Mouse (Mus musculus) megakaryocyte, adult 5-6 weeks (primary cell): Measurements from ENCODE around the gene Gm15557. TPM values are rescaled to one million over a fixed set of nuclear protein-coding genes. Genes with fewer than 3 reads are reported as not detected.
A peak's percentile ranks its signal among the peaks of the same experiment; 100 is the strongest.

Experiments
- ATAC-seq: 2 replicates; pipeline ENCODE4 v1.8.0; 2016; ENCODE audit warnings: mild to moderate bottlenecking, inconsistent platforms; ENCODE audit not compliant: poor library complexity, severe bottlenecking
- total RNA-seq, 2 experiments: library from RNA; stranded (forward) in 1 of 2; stranded (reverse) in 1 of 2; fragments of 153-499, 151-499 nt in 1 of 2; fragments of 221-1000, 200-1000 nt in 1 of 2; gene quantifications; 2 replicates each; pipeline versions ENCODE4 v1.2.3 to v1.2.4; 2015 to 2017

Gene Gm15557
- total RNA-seq, 2 experiments from 2014 or later = not detected

DNA sequence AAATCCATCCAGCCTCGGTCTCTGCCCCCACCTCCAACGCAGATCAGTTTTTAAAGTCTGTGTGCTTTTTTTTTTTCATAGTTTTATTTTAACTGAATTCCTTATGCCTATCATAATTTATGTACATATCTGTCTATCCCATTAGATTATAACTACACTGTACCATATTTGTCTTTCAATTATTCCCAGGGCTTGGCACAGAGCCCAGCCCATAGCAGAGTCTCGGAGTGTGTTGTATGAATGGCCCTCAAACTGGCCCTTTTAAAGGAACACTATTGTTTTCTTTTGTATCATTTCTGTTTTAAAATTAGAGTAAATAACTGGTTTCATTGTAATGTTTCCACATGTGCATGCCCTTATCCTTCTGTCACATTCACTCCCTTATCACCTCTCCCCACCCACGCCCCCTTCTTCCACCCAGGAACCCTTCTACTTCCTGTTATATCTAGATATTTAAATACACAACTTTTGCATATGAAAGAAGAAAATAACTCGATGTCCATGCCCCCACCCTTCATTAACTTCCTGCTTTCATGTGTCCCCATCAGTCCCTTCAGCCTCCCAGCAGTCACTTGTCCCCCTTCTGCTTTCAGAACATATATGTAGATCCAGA lies 7.0 kb downstream of the Gm15557 start:
- ATAC-seq = no peak

DNA sequence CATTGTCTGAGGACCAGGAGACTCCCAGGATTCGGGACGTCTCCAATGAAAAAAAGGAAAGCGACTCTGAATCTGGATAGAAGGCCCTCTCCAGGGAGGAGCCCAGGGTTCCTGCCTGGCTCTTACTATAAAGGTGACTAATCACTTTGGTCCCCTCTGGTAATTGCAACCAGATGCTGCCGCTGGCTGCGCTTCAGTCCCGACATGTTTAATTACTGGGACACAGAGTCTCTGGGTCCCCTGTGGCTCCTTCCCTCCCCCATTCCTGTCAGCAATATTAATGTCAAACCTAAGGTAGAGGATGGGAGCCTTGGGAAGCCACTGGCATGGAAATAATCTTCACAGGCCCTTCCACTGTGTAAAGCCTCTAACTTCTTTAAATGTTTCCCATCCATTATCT lies 8.8 kb downstream of the Gm15557 start:
- ATAC-seq = no peak

GRCm38 (mm10) chr2:155952006-155952405 lies 11.5 kb downstream of the Gm15557 start:
- no peak for ATAC-seq

DNA sequence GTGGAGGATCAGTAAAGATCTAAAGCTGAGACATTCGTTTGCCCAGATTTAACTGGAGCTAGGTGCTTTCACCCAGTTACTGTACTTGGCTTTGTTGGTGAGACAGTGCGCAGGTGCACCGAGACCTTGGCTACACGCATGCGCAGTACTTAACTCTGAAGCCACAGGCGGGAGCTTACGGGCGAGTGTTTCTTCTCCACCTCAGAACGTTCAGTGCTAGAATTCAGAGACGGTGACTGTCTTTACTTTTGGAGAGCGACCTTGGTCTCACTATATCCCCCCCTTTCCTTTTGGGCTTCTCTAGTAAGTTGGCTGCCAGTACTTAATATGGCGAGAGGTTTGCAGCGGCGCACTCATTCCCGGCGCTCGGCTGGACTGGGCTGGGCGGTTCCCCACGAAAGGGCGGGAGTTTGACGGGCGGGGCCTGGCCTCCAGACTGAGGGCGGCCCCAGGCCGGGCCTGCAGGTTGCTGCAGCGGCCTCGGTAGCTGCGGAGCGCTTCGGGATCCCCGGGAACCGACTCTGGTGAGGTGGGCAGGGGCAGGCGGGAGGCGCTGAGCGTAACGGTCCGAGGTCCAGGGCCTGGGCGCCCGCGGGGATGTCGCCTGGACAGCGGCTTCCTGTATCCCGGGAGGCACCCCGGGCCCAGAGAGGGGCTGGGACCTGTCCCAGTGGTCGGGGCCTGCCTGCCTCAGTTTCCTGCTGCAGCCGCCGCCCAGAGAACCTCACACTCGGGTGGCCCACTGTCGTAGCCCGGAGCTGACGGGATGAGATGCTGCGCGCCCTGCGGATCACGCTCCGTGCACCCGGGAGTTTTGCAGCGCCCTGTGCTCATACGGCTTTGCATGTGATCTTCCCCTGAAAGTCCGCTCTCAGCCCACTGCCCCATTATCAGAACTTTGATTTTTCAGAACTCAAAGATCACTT lies 15.9 kb downstream of the Gm15557 start, which contains the start of gene Cep250:
TSS of gene Cep250 (plus strand) at position 325 of the 926 bp plus-strand sequence.
- peak; percentile 99 for ATAC-seq

GRCm38 (mm10) chr2:155959981-155960380 lies 19.5 kb downstream of the Gm15557 start:
- ATAC-seq = no peak

DNA sequence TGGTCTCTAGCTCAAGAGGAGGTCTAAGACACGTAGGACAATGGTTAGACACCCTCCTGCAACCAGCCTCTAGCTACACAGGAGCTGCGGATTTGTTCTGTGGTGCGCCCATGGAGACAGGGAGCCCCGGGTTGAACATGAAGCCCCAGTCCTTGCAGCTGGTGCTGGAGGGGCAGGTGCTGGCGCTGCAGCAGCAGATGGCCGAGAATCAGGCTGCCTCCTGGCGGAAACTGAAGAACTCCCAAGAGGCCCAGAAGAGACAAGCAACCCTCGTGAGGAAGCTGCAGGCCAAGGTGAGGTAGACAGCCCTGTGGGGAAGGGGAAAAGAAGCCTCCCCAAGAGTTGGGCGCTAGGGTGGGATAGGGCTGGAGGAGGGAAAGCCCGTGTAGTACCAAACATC lies 21.3 kb downstream of the Gm15557 start:
- ATAC-seq = no peak

GRCm38 (mm10) chr2:155962991-155963390 lies 22.5 kb downstream of the Gm15557 start:
- ATAC-seq = no peak

- no peak for ATAC-seq
These were observed 32.8 kb downstream of the Gm15557 start for GRCm38 (mm10) chr2:155973348-155973747.

DNA sequence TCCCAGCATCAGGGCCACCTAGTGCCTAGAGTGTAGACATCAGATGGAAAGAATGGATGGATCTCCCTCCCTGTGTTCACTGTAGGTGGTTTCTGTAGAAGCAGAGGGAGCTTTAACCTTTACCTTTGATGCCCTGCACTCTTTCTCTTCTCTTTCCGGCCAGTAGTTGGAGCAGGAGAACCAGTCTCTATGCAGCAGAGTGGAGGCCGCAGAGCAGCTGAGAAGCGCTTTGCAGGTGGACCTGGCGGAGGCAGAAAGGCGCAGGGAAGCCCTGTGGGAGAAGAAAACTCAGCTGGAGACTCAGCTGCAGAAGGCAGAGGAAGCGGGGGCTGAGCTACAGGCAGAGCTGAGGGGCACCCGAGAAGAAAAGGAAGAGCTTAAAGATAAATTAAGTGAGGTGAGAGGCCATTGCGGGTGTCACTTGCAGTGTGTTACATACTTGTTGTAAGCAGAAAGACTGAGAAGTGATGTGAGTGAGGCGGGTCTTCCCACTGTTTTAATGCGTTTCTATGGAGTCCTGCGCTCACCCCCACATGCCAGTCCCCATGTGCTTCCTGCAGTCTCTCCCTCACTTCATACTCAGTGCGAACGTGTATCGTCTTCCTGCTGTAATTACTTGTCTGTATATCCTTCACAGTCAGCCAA lies 33.7 kb downstream of the Gm15557 start:
- no peak for ATAC-seq

DNA sequence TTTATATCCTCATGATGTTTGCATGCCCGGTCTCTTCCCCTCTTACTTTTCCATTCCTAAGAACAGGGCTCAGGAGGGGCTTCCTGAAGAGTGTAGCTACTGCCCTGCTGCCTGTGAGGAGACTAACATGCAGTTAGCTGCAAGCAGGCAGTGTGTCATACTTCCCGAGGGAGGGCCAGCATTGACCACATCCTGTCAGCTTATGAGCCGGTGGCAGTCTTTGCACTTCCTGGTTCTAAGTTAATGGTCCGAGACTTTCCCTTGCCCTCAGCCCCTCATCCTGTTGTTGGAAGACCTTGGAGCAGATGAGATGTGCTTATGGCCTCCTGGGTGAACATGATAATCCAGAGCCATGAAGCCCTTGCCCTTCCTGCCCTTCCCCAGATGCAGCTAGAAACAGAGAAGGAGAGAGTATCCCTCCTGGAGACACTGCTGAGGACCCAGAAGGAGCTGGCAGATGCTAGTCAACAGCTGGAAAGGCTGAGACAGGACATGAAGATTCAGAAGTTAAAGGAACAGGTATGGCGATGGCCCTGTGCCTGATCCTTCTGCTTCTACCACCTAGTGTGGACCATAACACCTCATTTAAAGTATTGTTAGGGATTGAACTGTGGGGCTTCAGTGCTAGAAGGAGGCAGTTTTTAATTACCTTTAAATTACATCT lies 38.9 kb downstream of the Gm15557 start:
- ATAC-seq = peak; percentile 98

DNA sequence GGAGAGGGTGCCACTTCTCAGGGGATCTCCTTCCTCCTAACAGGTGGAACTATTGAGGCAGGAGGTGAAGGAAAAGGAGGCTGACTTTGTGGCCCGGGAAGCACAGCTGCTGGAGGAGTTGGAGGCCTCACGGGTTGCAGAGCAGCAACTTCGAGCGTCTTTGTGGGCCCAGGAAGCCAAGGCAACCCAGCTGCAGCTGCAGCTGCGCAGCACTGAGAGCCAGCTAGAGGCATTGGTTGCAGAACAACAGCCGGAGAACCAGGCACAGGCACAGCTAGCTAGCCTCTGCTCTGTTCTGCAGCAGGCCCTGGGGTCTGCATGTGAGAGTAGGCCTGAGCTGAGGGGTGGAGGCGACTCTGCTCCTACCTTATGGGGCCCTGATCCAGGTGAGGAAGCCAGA lies 45.2 kb downstream of the Gm15557 start:
- ATAC-seq = no peak

DNA sequence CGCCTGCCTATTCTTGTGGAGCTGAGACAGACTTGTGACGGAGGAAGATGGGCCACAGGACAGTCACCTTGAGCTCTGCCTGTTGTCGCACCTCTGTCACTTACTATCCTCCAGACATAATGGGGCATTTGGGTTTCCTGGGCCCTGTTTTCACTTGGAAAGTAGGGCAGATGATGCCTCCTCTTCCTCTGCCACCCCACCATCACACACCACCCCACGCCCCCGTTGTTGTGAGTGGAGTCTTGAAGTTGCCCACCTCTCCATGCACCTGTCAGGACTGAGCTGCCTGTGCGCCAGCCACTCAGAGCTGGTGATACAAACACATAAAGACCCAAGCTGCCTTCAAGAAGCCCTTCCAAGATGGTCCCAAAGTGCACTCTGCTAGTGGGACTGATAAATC lies 46.6 kb downstream of the Gm15557 start:
- ATAC-seq = no peak

DNA sequence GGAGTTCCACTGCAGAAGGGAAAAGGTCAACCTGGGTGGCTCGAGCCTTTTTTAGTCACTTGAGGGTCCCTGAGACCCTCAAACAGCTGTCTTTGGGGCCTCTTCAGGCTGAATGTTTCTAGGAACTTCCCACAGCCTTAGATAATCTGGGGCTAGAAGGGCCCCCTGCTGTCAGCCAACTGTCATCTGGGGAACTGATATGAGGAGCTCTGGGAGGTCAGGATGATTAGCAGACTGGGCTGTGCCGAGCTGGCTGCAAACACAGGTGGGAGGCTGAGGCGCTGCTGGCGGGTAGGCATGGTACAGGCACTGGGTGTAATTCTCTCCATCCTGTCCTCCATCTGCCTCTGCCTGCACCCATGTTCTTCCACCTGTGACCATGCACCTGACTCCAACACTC lies 48.6 kb downstream of the Gm15557 start:
- ATAC-seq = no peak

DNA sequence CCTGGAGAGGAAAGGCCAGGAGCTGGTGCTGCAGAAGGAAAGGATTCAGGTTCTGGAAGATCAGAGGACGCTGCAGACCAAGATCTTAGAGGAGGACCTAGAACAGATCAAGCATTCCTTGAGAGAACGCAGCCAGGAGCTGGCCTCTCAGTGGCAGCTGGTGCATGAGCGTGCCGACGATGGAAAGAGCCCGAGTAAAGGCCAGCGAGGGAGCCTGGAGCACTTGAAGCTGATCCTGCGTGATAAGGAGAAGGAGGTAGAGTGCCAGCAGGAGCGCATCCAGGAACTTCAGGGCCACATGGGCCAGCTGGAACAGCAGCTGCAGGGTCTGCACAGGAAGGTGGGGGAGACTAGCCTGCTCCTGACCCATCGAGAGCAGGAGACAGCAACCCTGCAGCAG lies 50.6 kb downstream of the Gm15557 start:
- no peak for ATAC-seq

- no peak for ATAC-seq
These were observed 51.4 kb downstream of the Gm15557 start for GRCm38 (mm10) chr2:155991863-155992321.

Other genes with a start within 250 kb of the Gm15557 start
- gene Trpc4ap, start 248.3 kb upstream of the Gm15557 start, total RNA-seq (2015) = 63.0 and 80.0 TPM in 2 replicates
- gene Trpc4ap, start 248.3 kb upstream of the Gm15557 start, total RNA-seq (2017) = 104 and 106 TPM in 2 replicates
- gene Edem2, start 211.3 kb upstream of the Gm15557 start, total RNA-seq (2015) = 23.4 and 25.9 TPM in 2 replicates
- gene Edem2, start 211.3 kb upstream of the Gm15557 start, total RNA-seq (2017) = 34.8 and 34.9 TPM in 2 replicates
- not detected in 2 replicates for gene Gm17581, start 204.9 kb upstream of the Gm15557 start, total RNA-seq (2015)
- gene Gm17581, start 204.9 kb upstream of the Gm15557 start, total RNA-seq (2017) = not detected in 2 replicates
- gene Procr, start 189.6 kb upstream of the Gm15557 start, total RNA-seq (2015) = 0.83 TPM in 1 of 2 replicates, not detected in the other
- gene Procr, start 189.6 kb upstream of the Gm15557 start, total RNA-seq (2017) = not detected in 2 replicates
- gene Mmp24, start 165.4 kb upstream of the Gm15557 start, total RNA-seq (2015) = not detected in 2 replicates
- 0.07 and 0.65 TPM in 2 replicates for gene Mmp24, start 165.4 kb upstream of the Gm15557 start, total RNA-seq (2017)
- gene BC029722, start 121.3 kb upstream of the Gm15557 start, total RNA-seq (2015) = 14.4 and 17.5 TPM in 2 replicates
- gene BC029722, start 121.3 kb upstream of the Gm15557 start, total RNA-seq (2017) = 12.5 and 14.9 TPM in 2 replicates
- gene Eif6, start 113.8 kb upstream of the Gm15557 start, total RNA-seq (2015) = 154 and 164 TPM in 2 replicates
- 31.6 and 60.8 TPM in 2 replicates for gene Eif6, start 113.8 kb upstream of the Gm15557 start, total RNA-seq (2017)
- not detected in 2 replicates for gene Fam83c, start 105.9 kb upstream of the Gm15557 start, total RNA-seq (2015)
- gene Fam83c, start 105.9 kb upstream of the Gm15557 start, total RNA-seq (2017) = not detected in 2 replicates
- gene Uqcc1, start 10.4 kb upstream of the Gm15557 start, total RNA-seq (2015) = 17.4 and 28.7 TPM in 2 replicates
- gene Uqcc1, start 10.4 kb upstream of the Gm15557 start, total RNA-seq (2017) = 38.4 and 49.2 TPM in 2 replicates
- gene Gdf5, start 4.6 kb downstream of the Gm15557 start, total RNA-seq (2015) = not detected in 2 replicates
- not detected in 2 replicates for gene Gdf5, start 4.6 kb downstream of the Gm15557 start, total RNA-seq (2017)
- gene Cep250, start 15.7 kb downstream of the Gm15557 start, total RNA-seq (2015) = 8.9 and 14.5 TPM in 2 replicates
- gene Cep250, start 15.7 kb downstream of the Gm15557 start, total RNA-seq (2017) = 37.9 and 38.1 TPM in 2 replicates
- 0.20 and 0.57 TPM in 2 replicates for gene 6430550D23Rik, start 67.2 kb downstream of the Gm15557 start, total RNA-seq (2015)
- 0.11 and 0.81 TPM in 2 replicates for gene 6430550D23Rik, start 67.2 kb downstream of the Gm15557 start, total RNA-seq (2017)
- 175 and 193 TPM in 2 replicates for gene Ergic3, start 67.3 kb downstream of the Gm15557 start, total RNA-seq (2015)
- gene Ergic3, start 67.3 kb downstream of the Gm15557 start, total RNA-seq (2017) = 35.9 and 54.6 TPM in 2 replicates
- not detected in 2 replicates for gene Fer1l4, start 112.2 kb downstream of the Gm15557 start, total RNA-seq (2015)
- gene Fer1l4, start 112.2 kb downstream of the Gm15557 start, total RNA-seq (2017) = not detected in 2 replicates
- 0.30 and 0.31 TPM in 2 replicates for gene Spag4, start 124.4 kb downstream of the Gm15557 start, total RNA-seq (2015)
- 0.07 and 2.1 TPM in 2 replicates for gene Spag4, start 124.4 kb downstream of the Gm15557 start, total RNA-seq (2017)
- 56.5 and 58.3 TPM in 2 replicates for gene Cpne1, start 171.2 kb downstream of the Gm15557 start, total RNA-seq (2015)
- gene Cpne1, start 171.2 kb downstream of the Gm15557 start, total RNA-seq (2017) = 30.2 and 31.1 TPM in 2 replicates
- gene Rbm12, start 171.2 kb downstream of the Gm15557 start, total RNA-seq (2015) = 23.9 and 34.5 TPM in 2 replicates
- 31.8 and 39.9 TPM in 2 replicates for gene Rbm12, start 171.2 kb downstream of the Gm15557 start, total RNA-seq (2017)
- 0.38 and 6.3 TPM in 2 replicates for gene Gm28036, start 186.4 kb downstream of the Gm15557 start, total RNA-seq (2015)
- gene Gm28036, start 186.4 kb downstream of the Gm15557 start, total RNA-seq (2017) = 25.2 and 25.8 TPM in 2 replicates
- gene Romo1, start 203.3 kb downstream of the Gm15557 start, total RNA-seq (2015) = 53.8 and 63.6 TPM in 2 replicates
- gene Romo1, start 203.3 kb downstream of the Gm15557 start, total RNA-seq (2017) = 10.0 and 11.0 TPM in 2 replicates
- 32.8 and 37.4 TPM in 2 replicates for gene Nfs1, start 203.5 kb downstream of the Gm15557 start, total RNA-seq (2015)
- gene Nfs1, start 203.5 kb downstream of the Gm15557 start, total RNA-seq (2017) = 21.3 and 22.0 TPM in 2 replicates
- 443 and 462 TPM in 2 replicates for gene Rbm39, start 239.5 kb downstream of the Gm15557 start, total RNA-seq (2015)
- gene Rbm39, start 239.5 kb downstream of the Gm15557 start, total RNA-seq (2017) = 508 and 552 TPM in 2 replicates